In genomic region chr4:77664761-77665160, GRCm38 (mm10) we compare ENCODE assay signal across 24 mouse cellular contexts.
DNase-seq lines count a peak whose midpoint lies in the region; ATAC-seq and TF ChIP-seq lines count a peak whose summit lies in the region.
"Had no signal": no experiment of that assay in that cellular context is flagged by ENCODE, and none has a peak within 500 bp of the region (broad histone marks: within the 10 kb centered on the region; RNA-seq: fewer than 3 reads in every experiment).

No protein-coding gene starts in this region.

- H3K36me3 ChIP-seq in hindbrain, embryonic 16.5 days (ENCODE audit: control insufficient read depth, insufficient read depth, low read length), result no peaks in the 10 kb centered on the region
- H3K36me3 ChIP-seq in hindbrain, embryonic 11.5 days (ENCODE audit: control insufficient read depth, insufficient read depth, low read length), result no peaks in the 10 kb centered on the region
- H3K36me3 ChIP-seq: embryonic facial prominence, embryonic 13.5 days; embryonic facial prominence, embryonic 15.5 days; forebrain, embryonic 10.5 days; forebrain, embryonic 12.5 days; G1E had no signal

- TF ChIP-seq CTCF in cerebellum, adult 2 months (IDR thresholded peaks at IDR 0.05; ENCODE audit: borderline replicate concordance, insufficient read depth, low read depth, low read length), result no peak

- no peaks in the 10 kb centered on the region for H3K9me3 ChIP-seq in hindbrain, embryonic 16.5 days (ENCODE audit: control insufficient read depth, low read length)
- H3K9me3 ChIP-seq in hindbrain, embryonic 11.5 days (ENCODE audit: control insufficient read depth, low read length), result no peaks in the 10 kb centered on the region
- H3K9me3 ChIP-seq: embryonic facial prominence, embryonic 13.5 days; embryonic facial prominence, embryonic 15.5 days; forebrain, embryonic 10.5 days; forebrain, embryonic 12.5 days; G1E had no signal

- no peaks in the 10 kb centered on the region for H3K27me3 ChIP-seq in cerebellum, adult 2 months (ENCODE audit: control insufficient read depth, insufficient read depth, low read length)
- H3K27me3 ChIP-seq in hindbrain, embryonic 16.5 days (replicated peaks; ENCODE audit: control insufficient read depth, insufficient read depth, low read length), result no peaks in the 10 kb centered on the region
- H3K27me3 ChIP-seq in hindbrain, embryonic 11.5 days (ENCODE audit: control insufficient read depth, insufficient read depth, low read length), result no peaks in the 10 kb centered on the region
- H3K27me3 ChIP-seq: CH12.LX; embryonic facial prominence, embryonic 13.5 days; embryonic facial prominence, embryonic 15.5 days; forebrain, embryonic 12.5 days had no signal

- H3K4me2 ChIP-seq in hindbrain, embryonic 16.5 days (ENCODE audit: low read length), result no peak overlapping the region
- H3K4me2 ChIP-seq in hindbrain, embryonic 11.5 days (replicated peaks; ENCODE audit: low read depth, low read length), result no peak overlapping the region
- H3K4me2 ChIP-seq: embryonic facial prominence, embryonic 13.5 days; embryonic facial prominence, embryonic 15.5 days; forebrain, embryonic 12.5 days had no signal

- DNase-seq in cerebellum, postnatal 10 days, result peak; percentile 54 to 68
- no peak for DNase-seq in cerebellum, adult 2 months
- DNase-seq in cerebellum, postnatal 25 days, result peak; percentile 2 to 6
- no peak for DNase-seq in cerebellum, postnatal 36 days
- DNase-seq in hindbrain, embryonic 11.5 days (ENCODE audit: low spot score), result no peak
- DNase-seq in Muller cell, postnatal 12 days (ENCODE audit: inconsistent ontology term), result peak; percentile 4
- DNase-seq: adrenal gland, adult 2 months; adrenal gland, postnatal 10 days; adrenal gland, postnatal 25 days; B cell, adult 2 months; cerebellum, adult 11-12 months; cerebellum, adult 8-10 months; cerebellum, adult 9-11 months; embryo, embryonic 11 days had no signal

- H3K4me1 ChIP-seq in cerebellum, adult 2 months (ENCODE audit: control insufficient read depth, insufficient read depth, low read length), result no peaks in the 10 kb centered on the region
- no peaks in the 10 kb centered on the region for H3K4me1 ChIP-seq in hindbrain, embryonic 16.5 days (ENCODE audit: control insufficient read depth, insufficient read depth, low read depth, low read length)
- no peaks in the 10 kb centered on the region for H3K4me1 ChIP-seq in hindbrain, embryonic 11.5 days (replicated peaks; ENCODE audit: control insufficient read depth, insufficient read depth, low read length)
- H3K4me1 ChIP-seq: embryonic facial prominence, embryonic 13.5 days; embryonic facial prominence, embryonic 15.5 days; forebrain, embryonic 10.5 days; forebrain, embryonic 12.5 days had no signal

- no peak overlapping the region for H3K4me3 ChIP-seq in cerebellum, adult 2 months (replicated peaks; ENCODE audit: insufficient read depth, low read depth, low read length)
- no peak overlapping the region for H3K4me3 ChIP-seq in hindbrain, embryonic 16.5 days (ENCODE audit: low read length)
- H3K4me3 ChIP-seq in hindbrain, embryonic 11.5 days (ENCODE audit: low read depth, low read length), result no peak overlapping the region
- H3K4me3 ChIP-seq: embryonic facial prominence, embryonic 13.5 days; embryonic facial prominence, embryonic 15.5 days; erythroblast, embryonic 14.5 days; forebrain, embryonic 10.5 days; forebrain, embryonic 12.5 days had no signal

- no peak overlapping the region for H3K9ac ChIP-seq in hindbrain, embryonic 16.5 days (ENCODE audit: low read depth, low read length)
- no peak overlapping the region for H3K9ac ChIP-seq in hindbrain, embryonic 11.5 days (ENCODE audit: low read depth, low read length)
- H3K9ac ChIP-seq: embryonic facial prominence, embryonic 13.5 days; embryonic facial prominence, embryonic 15.5 days; forebrain, embryonic 12.5 days had no signal

- 14% methylated on average over 2 of the region's 2 CpGs for WGBS in cerebellum, adult 2 months
- WGBS in hindbrain, embryonic 16.5 days, result 83% methylated on average over 2 of the region's 2 CpGs
- 90% methylated on average over 2 of the region's 2 CpGs for WGBS in hindbrain, embryonic 11.5 days

- 0 out of 2 replicates have a peak, but pooled peaks have one; percentile 9 for ATAC-seq in hindbrain, embryonic 16.5 days
- no peak for ATAC-seq in hindbrain, embryonic 11.5 days (ENCODE audit: low FRiP score)
- ATAC-seq: CD4-positive, CD25-positive, alpha-beta regulatory T cell, adult 4 months; forebrain, embryonic 14.5 days had no signal

- no peak for TF ChIP-seq POLR2A in cerebellum, adult 2 months (IDR thresholded peaks at IDR 0.05; ENCODE audit: borderline replicate concordance, insufficient read depth, low read length)

- H3K27ac ChIP-seq in cerebellum, adult 2 months (ENCODE audit: insufficient read depth, low read length), result no peak overlapping the region
- H3K27ac ChIP-seq in hindbrain, embryonic 16.5 days (ENCODE audit: low read depth, low read length), result no peak overlapping the region
- H3K27ac ChIP-seq in hindbrain, embryonic 11.5 days (ENCODE audit: low read depth, low read length), result no peak overlapping the region
- H3K27ac ChIP-seq: embryonic facial prominence, embryonic 13.5 days; embryonic facial prominence, embryonic 15.5 days; forebrain, embryonic 10.5 days; forebrain, embryonic 12.5 days had no signal

Comparison
In these comparisons a context has a peak if more than half of its experiments do, and no peak if none do; other contexts are left out.
1. DNase-seq: peak in cerebellum, postnatal 10 days (2 of 2), cerebellum, postnatal 25 days (2 of 2) and Muller cell, postnatal 12 days (single experiment); none in cerebellum, adult 2 months (0 of 2), cerebellum, postnatal 36 days (0 of 2) and hindbrain, embryonic 11.5 days (single experiment).